Mouse (Mus musculus) embryonic facial prominence, embryonic 15.5 days (tissue): ENCODE data around the gene Erlin1. TPM values are rescaled to one million over a fixed set of nuclear protein-coding genes. Genes with fewer than 3 reads are reported as not detected.

Experiments used
- ATAC-seq: fragments of 200-750 bp; cut with Nextera tagmentation; 2 replicates; pipeline ENCODE4 v1.8.0; 2017; ENCODE audit warnings: low read depth, moderate TSS enrichment; ENCODE audit not compliant: insufficient number of reproducible peaks, low FRiP score, low TSS enrichment
- H3K27ac ChIP-seq: fragments of 300-500 bp; sonication (generic); replicated peaks from 2 replicates; pipeline ENCODE4 v1.5.1; 2015; ENCODE audit warnings: mild to moderate bottlenecking, inconsistent platforms
- H3K27me3 ChIP-seq: fragments of 300-500 bp; sonication (generic); 2 replicates; pipeline ENCODE4 v1.6.1; 2015; ENCODE audit warnings: inconsistent platforms
- H3K36me3 ChIP-seq: fragments of 300-500 bp; sonication (generic); 2 replicates; pipeline ENCODE4 v1.6.1; 2015; ENCODE audit warnings: mild to moderate bottlenecking, inconsistent platforms
- H3K4me1 ChIP-seq: fragments of 300-500 bp; sonication (generic); 2 replicates; pipeline ENCODE4 v1.6.1; 2015; ENCODE audit warnings: inconsistent platforms
- H3K4me2 ChIP-seq: fragments of 300-500 bp; sonication (generic); replicated peaks from 2 replicates; pipeline ENCODE4 v1.6.1; 2015; ENCODE audit warnings: mild to moderate bottlenecking, inconsistent platforms
- H3K4me3 ChIP-seq: fragments of 300-500 bp; sonication (generic); replicated peaks from 2 replicates; pipeline ENCODE4 v1.5.1; 2015; ENCODE audit warnings: mild to moderate bottlenecking, inconsistent platforms
- H3K9ac ChIP-seq: fragments of 300-500 bp; sonication (generic); 2 replicates; pipeline ENCODE4 v1.6.1; 2015; ENCODE audit warnings: inconsistent platforms
- H3K9me3 ChIP-seq: fragments of 300-500 bp; sonication (generic); replicated peaks from 2 replicates; pipeline ENCODE4 v1.6.1; 2016; ENCODE audit warnings: inconsistent platforms
- WGBS: fragments of 180-500 bp; shearing (Covaris S2); methylation state at CpG from one replicate; pipeline ENCODE4 v1.1.7; 2015; 5-methylcytosine and 5-hydroxymethylcytosine counted together
- polyA plus RNA-seq: library from polyadenylated mRNA; unstranded; fragments of >200 nt; fragmentation: Nextera tagmentation; extraction: Ambion mirVana; gene quantifications from 2 replicates; pipeline ENCODE4 v1.2.1, GENCODE M21; 2015

The Erlin1 gene
- polyA plus RNA-seq, 1 experiment from 2014 or later, result 39.2 TPM

DNA sequence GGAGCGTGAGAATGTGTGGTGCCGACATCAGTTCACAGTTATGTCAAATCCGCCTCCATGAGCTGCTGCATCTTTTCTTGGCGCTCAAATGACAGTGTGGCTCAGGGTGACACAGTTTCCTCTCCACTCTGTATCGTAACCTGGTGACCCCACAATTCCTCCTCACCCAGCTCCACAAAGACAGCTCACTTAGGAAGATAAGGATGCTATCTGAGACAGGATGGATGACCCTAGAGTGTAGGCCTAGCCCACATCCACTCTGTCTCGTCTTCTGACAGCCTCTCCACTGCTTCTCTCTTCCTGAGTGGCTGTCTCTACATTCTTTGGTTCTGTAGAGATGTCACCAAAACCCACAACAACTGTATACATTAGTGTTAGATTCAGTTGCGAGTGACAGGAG is 74.2 kb downstream of the Erlin1 start:
- no peaks in the 10 kb centered on the region for H3K27me3 ChIP-seq
- H3K9me3 ChIP-seq, result no peaks in the 10 kb centered on the region
- no peak overlapping the region for H3K4me3 ChIP-seq
- H3K27ac ChIP-seq, result no peak overlapping the region
- no peaks in the 10 kb centered on the region for H3K4me1 ChIP-seq
- no peak overlapping the region for H3K4me2 ChIP-seq
- 74% methylated on average over 7 of the region's 7 CpGs for WGBS
- no peaks in the 10 kb centered on the region for H3K36me3 ChIP-seq
- H3K9ac ChIP-seq, result no peak overlapping the region
- ATAC-seq, result no peak

DNA sequence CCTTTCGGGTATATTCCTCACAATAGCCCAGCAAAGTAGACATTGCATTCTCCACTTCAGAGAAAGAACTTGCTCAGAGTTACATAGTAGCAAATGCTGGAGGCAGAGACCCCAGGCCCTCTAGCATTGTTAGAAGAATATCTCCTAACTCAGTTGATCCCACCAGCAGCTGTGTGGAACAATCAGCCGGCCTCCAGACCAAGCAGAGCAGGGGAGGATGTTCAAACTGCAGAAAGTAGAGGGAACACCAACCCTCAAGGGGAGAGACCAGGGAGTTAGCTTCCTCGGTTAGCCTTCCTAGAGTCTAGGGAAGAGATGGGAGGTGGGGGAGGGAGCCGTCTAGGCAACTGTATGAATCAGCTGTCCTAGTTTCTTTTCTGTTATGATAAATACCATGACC is 77.1 kb downstream of the Erlin1 start:
- Histone ChIP-seq H3K27ac (no peak overlapping the region), H3K9ac (no peak overlapping the region), H3K9me3 (no peaks in the 10 kb centered on the region), H3K4me1 (no peaks in the 10 kb centered on the region), H3K27me3 (no peaks in the 10 kb centered on the region), H3K4me3 (no peak overlapping the region), H3K4me2 (no peak overlapping the region), H3K36me3 (no peaks in the 10 kb centered on the region)
- WGBS, result 67% methylated on average over 4 of the region's 4 CpGs
- ATAC-seq, result no peak

DNA sequence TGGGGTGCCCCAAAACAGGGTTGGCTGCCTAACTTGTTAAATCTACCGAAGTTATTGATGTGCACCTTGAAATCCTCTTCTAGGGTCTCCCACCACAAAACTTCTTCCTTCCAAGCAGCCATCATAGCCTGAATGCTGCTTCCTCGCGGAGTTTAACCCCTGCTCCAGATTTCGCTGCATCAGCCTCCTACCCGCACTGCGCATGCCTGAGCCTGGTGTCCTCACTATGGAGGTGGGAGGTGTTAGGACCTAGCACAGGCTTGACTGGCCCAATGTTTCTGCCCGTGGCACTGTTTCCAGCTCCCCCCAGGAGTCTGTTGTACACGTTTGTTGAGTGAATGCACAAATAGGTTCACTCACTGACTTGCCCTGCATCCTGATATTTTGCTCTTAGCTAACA is 79.2 kb downstream of the Erlin1 start:
- Histone ChIP-seq H3K4me1 (0 out of 2 replicates have a peak, but pooled peaks cover 5% of the 10 kb centered on the region), H3K9ac (no peak overlapping the region), H3K4me2 (no peak overlapping the region), H3K36me3 (no peaks in the 10 kb centered on the region), H3K4me3 (no peak overlapping the region), H3K27me3 (peaks cover 14% of the 10 kb centered on the region), H3K9me3 (no peaks in the 10 kb centered on the region), H3K27ac (no peak overlapping the region)
- WGBS, result 73% methylated on average over 8 of the region's 8 CpGs
- no peak for ATAC-seq

DNA sequence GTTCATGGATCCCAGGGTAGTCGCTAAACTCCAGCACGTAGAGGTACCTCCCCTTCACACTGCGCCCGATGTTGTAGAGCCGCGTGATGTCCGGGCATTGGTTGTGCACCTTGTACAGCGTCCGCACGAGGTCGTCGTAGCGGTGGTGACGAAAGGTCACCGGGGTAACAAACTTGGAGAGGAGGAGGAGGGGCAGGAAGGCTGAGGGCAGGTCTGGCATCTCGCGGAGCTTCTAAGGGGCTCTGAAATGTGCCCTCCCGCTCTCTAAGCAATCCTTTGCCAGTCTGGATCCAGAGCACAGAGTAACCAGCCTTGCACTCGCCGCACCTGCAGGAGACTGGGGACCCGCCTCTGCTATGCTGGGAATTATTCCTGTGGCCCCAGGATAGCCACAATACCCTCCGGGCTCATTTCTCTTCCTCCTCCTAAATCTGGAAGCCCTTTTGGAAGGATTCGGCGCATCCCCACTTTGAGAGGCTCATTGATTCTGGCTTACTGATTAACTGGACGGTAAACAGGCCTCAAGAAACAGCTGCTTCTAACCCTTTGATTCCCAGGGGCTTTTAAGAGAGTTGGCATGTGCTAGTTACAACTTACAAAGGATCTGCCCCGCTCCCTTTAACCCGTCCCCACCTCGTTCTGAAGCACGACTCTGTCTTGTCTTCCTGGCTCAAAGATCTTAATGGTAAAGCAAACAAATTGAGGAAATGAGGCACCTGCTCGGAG is 83.4 kb downstream of the Erlin1 start, which contains the start of gene Cpn1:
Gene Cpn1 (minus strand): TSS at position 488 of the 726 bp plus-strand sequence.
- H3K4me3 ChIP-seq, result no peak within 1 kb of the TSS
- no peaks in the 10 kb centered on the region for H3K9me3 ChIP-seq
- ATAC-seq, result no peak
- H3K27me3 ChIP-seq, result peaks cover 18% of the 10 kb centered on the region
- no peaks in the 10 kb centered on the region for H3K36me3 ChIP-seq
- H3K4me2 ChIP-seq, result no peak within 1 kb of the TSS
- WGBS, result 17% methylated on average over 30 of the region's 30 CpGs
- H3K27ac ChIP-seq, result no peak within 1 kb of the TSS
- 0 out of 2 replicates have a peak, but pooled peaks cover 5% of the 10 kb centered on the region for H3K4me1 ChIP-seq
- H3K9ac ChIP-seq, result no peak within 1 kb of the TSS

Other genes with a start within 250 kb of the Erlin1 start
- 19.2 and 19.4 TPM in 2 replicates for gene Dnmbp, start 129.6 kb downstream of the Erlin1 start, polyA plus RNA-seq
- gene Cpn1, start 83.2 kb downstream of the Erlin1 start, polyA plus RNA-seq, result 0.40 and 0.45 TPM in 2 replicates
- gene Cyp2c23, start 40.6 kb downstream of the Erlin1 start, polyA plus RNA-seq, result not detected in 2 replicates
- 39.6 and 41.5 TPM in 2 replicates for gene Chuk, start 37.7 kb upstream of the Erlin1 start, polyA plus RNA-seq
- 27.2 and 29.7 TPM in 2 replicates for gene Cwf19l1, start 66.1 kb upstream of the Erlin1 start, polyA plus RNA-seq
- gene Bloc1s2, start 76.7 kb upstream of the Erlin1 start, polyA plus RNA-seq, result 83.2 and 90.4 TPM in 2 replicates
- gene Pkd2l1, start 122.7 kb upstream of the Erlin1 start, polyA plus RNA-seq, result not detected in 2 replicates
- 0.89 and 0.96 TPM in 2 replicates for gene Scd3, start 133.5 kb upstream of the Erlin1 start, polyA plus RNA-seq
- gene Scd2, start 223.9 kb upstream of the Erlin1 start, polyA plus RNA-seq, result 179 and 181 TPM in 2 replicates